Mouse (Mus musculus): ENCODE results near the gene Prdx6.

DNA sequence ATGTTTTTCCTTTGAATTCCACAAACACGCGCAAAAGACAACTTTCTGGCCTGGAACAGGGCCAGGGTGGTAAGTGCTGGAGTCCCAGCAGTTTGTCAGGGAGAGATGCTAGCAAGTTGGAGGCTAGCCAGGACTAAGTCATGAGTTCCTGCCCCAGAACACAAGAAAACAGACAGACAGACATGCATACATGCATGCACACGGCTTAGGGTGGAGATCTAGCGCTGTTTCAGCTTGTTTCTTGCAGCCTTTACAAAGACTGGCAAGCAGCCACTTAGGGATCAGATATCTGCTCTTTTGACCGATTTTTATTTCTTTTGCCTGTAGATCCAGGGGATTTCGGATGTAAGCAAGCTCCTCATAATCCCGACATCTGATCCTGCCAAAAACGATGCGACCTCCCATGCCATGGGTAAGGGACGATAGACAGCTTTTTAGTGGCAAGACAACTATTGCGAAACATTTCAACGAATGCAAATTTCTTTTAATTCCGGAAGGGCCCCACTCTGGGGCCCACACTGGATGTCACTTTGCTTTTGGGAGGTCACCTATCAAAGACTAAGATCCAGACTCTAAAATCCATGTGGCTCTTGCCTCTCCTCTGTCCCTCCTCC is 17.7 kb downstream of the Prdx6 start:
- no peak for TF ChIP-seq CTCF (IDR thresholded peaks at IDR 0.05; ENCODE audit: low read depth)
- no peak for TF ChIP-seq EP300 (IDR thresholded peaks at IDR 0.05; ENCODE audit: low read depth)

All from heart, postnatal 0 days (tissue).